Mouse (Mus musculus): ENCODE results near the gene Kcnh7. TPM values are rescaled to one million over a fixed set of nuclear protein-coding genes. Genes with fewer than 3 reads are reported as not detected.

Gene Kcnh7
- polyA plus RNA-seq, 1 experiment from 2014 or later: 4.5 TPM

DNA sequence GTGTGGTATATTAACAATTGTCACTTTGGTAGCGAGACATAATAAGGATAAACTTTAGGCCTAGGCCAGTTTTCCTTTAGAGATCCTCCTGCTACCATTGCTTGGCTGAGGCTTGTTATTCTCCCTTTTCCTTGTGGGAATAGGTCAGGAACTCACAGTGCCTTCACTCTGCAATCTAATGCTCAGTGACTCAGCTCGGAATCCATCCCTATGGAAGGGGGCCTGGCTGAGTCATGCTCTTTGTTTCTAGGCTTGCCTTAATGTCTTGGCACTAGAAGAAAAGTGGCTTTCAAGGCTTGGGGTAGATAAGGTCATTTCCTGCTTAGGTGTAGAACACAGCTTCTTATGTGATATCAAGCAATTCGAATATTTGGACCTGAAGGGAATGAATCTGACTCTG lies 255.6 kb downstream of the Kcnh7 start:
- ATAC-seq (ENCODE audit: insufficient number of reproducible peaks, low FRiP score): no peak

GRCm38 (mm10) chr2:62928065-62928464 lies 256.0 kb downstream of the Kcnh7 start:
- no peaks in the 10 kb centered on the region for H3K4me1 ChIP-seq (replicated peaks)
- ATAC-seq (ENCODE audit: insufficient number of reproducible peaks, low FRiP score): no peak
- no peaks in the 10 kb centered on the region for H3K27me3 ChIP-seq (replicated peaks)
- 69% methylated on average over 3 of the region's 3 CpGs for WGBS
- no peak overlapping the region for H3K4me2 ChIP-seq
- no peak overlapping the region for H3K27ac ChIP-seq (ENCODE audit: poor library complexity, severe bottlenecking)
- no peaks in the 10 kb centered on the region for H3K9me3 ChIP-seq (replicated peaks)
- no peak overlapping the region for H3K4me3 ChIP-seq
- H3K9ac ChIP-seq: no peak overlapping the region
- H3K36me3 ChIP-seq: no peaks in the 10 kb centered on the region

More for the DNA sequence above, 255.6 kb downstream of the Kcnh7 start:
- Histone ChIP-seq H3K4me1 (replicated peaks) (no peaks in the 10 kb centered on the region), H3K9me3 (replicated peaks) (no peaks in the 10 kb centered on the region), H3K4me2 (no peak overlapping the region), H3K27ac (ENCODE audit: poor library complexity, severe bottlenecking) (no peak overlapping the region), H3K4me3 (no peak overlapping the region), H3K36me3 (no peaks in the 10 kb centered on the region), H3K9ac (no peak overlapping the region), H3K27me3 (replicated peaks) (no peaks in the 10 kb centered on the region)
- WGBS: 60% methylated on average over 3 of the region's 3 CpGs

GRCm38 (mm10) chr2:62923803-62924202 lies 260.3 kb downstream of the Kcnh7 start:
- Histone ChIP-seq H3K9ac (no peak overlapping the region), H3K27me3 (replicated peaks) (no peaks in the 10 kb centered on the region), H3K4me3 (no peak overlapping the region), H3K4me1 (replicated peaks) (no peaks in the 10 kb centered on the region), H3K27ac (ENCODE audit: poor library complexity, severe bottlenecking) (no peak overlapping the region), H3K36me3 (no peaks in the 10 kb centered on the region), H3K9me3 (replicated peaks) (no peaks in the 10 kb centered on the region), H3K4me2 (no peak overlapping the region)
- 80% methylated on average over 4 of the region's 4 CpGs for WGBS
- ATAC-seq (ENCODE audit: insufficient number of reproducible peaks, low FRiP score): no peak

DNA sequence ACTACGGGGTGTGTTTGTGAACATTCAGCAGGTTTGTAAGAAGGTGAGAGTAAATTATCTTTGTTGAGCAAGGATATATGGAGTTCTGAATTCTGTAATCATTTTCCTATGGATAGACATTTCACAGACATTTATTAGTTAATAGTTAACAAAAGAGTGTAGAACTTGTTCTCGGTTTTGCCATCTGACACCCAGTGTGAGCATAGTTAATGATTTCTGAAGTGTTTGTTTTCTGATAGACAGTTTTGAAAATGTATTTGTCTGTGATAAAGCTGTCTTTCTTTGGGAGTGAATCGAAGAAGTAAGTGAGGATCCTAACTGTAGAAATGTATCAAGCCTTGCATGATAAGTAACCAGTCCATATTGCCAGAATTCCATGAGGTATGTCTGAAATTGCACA lies 276.4 kb downstream of the Kcnh7 start:
- 69% methylated on average over 3 of the region's 3 CpGs for WGBS
- Histone ChIP-seq H3K4me1 (replicated peaks) (no peaks in the 10 kb centered on the region), H3K4me3 (no peak overlapping the region), H3K27ac (ENCODE audit: poor library complexity, severe bottlenecking) (no peak overlapping the region), H3K4me2 (no peak overlapping the region), H3K9ac (no peak overlapping the region), H3K9me3 (replicated peaks) (no peaks in the 10 kb centered on the region), H3K36me3 (no peaks in the 10 kb centered on the region), H3K27me3 (replicated peaks) (no peaks in the 10 kb centered on the region)
- no peak for ATAC-seq (ENCODE audit: insufficient number of reproducible peaks, low FRiP score)

DNA sequence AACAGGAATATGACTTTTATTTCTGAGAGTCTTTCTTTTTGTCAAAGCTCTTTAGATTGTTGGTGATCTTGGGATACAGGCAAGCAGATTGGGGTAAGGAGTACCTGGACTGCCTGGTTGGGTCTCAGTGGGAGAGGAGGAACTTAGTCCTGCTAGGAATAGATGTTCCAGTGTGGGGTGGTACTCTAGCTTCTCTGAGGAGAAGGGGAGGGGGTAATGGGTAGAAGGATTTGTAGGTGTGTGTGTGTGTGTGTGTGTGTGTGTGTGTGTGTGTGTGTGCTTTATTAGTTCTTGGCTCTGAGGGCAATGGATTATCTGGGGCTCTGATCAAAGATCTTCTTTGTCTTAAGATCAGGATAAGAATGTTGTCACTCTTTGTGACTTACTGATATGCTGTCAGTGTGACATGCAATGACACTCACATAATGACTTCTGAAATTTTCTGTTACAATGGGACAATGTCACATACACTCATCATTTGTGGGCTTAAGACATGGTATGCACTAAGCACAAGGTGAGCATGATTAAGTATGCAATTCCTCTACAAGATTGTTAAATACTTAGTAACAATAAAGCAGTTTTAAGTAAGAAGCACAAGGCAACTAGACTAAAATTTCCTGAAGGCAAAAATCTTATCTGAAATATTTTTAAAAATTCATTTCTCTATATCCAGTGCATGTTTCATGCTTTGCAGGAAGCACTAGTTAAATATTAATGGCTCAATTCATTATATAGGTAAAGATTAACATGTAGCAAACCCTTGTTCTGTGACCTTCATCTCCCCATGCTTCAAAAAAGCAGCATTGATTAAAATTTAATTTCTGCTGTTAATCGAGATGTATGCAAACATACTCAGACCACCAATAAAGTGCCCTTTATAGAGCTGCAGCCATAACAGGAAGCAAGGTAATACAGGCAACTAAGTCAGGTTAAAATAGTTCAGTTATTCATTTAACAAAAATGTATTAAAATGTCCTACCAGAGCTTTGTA lies 281.4 kb downstream of the Kcnh7 start:
- Histone ChIP-seq H3K4me2 (no peak overlapping the region), H3K4me3 (no peak overlapping the region), H3K9me3 (replicated peaks) (no peaks in the 10 kb centered on the region), H3K36me3 (no peaks in the 10 kb centered on the region), H3K27ac (ENCODE audit: poor library complexity, severe bottlenecking) (no peak overlapping the region), H3K9ac (no peak overlapping the region), H3K4me1 (replicated peaks) (no peaks in the 10 kb centered on the region), H3K27me3 (replicated peaks) (no peaks in the 10 kb centered on the region)
- no peak for ATAC-seq (ENCODE audit: insufficient number of reproducible peaks, low FRiP score)
- 75% methylated on average over 1 of the region's 1 CpGs for WGBS

DNA sequence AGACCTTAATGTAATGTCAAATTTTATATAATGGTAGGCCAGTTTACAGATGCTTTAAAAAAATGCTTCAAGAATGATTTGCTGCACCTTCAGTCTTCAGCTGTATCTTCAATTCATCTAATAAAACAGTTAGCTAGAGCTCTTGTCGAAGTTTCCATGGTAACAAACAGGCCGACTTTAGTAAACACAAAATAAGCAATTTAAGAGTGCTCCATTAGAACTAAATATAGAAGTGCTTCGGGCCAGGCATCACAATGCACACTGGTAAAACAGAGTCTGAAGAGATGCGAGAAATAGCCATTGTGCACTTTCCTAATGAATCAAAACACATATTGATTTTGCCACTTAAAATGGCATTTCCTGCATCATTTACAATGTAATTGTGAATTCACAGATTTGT lies 305.3 kb downstream of the Kcnh7 start:
- Histone ChIP-seq H3K4me1 (replicated peaks) (no peaks in the 10 kb centered on the region), H3K4me3 (no peak overlapping the region), H3K4me2 (no peak overlapping the region), H3K9me3 (replicated peaks) (no peaks in the 10 kb centered on the region), H3K27me3 (replicated peaks) (no peaks in the 10 kb centered on the region), H3K36me3 (no peaks in the 10 kb centered on the region), H3K9ac (no peak overlapping the region), H3K27ac (ENCODE audit: poor library complexity, severe bottlenecking) (no peak overlapping the region)
- WGBS: 70% methylated on average over 4 of the region's 4 CpGs
- ATAC-seq (ENCODE audit: insufficient number of reproducible peaks, low FRiP score): no peak

- Histone ChIP-seq H3K4me2 (no peak overlapping the region), H3K27me3 (replicated peaks) (no peaks in the 10 kb centered on the region), H3K4me1 (replicated peaks) (0 out of 2 replicates have a peak, but pooled peaks cover 4% of the 10 kb centered on the region), H3K27ac (ENCODE audit: poor library complexity, severe bottlenecking) (no peak overlapping the region), H3K9ac (no peak overlapping the region), H3K9me3 (replicated peaks) (0 out of 2 replicates have a peak, but pooled peaks cover 2% of the 10 kb centered on the region), H3K36me3 (no peaks in the 10 kb centered on the region), H3K4me3 (no peak overlapping the region)
- 91% methylated on average over 3 of the region's 3 CpGs for WGBS
- no peak for ATAC-seq (ENCODE audit: insufficient number of reproducible peaks, low FRiP score)
Measured at GRCm38 (mm10) chr2:62855391-62855790, 328.7 kb downstream of the Kcnh7 start.

- H3K4me1 ChIP-seq (replicated peaks): peaks cover 8% of the 10 kb centered on the region
- H3K9ac ChIP-seq: no peak overlapping the region
- no peak overlapping the region for H3K4me3 ChIP-seq
- 31% methylated on average over 1 of the region's 1 CpGs for WGBS
- H3K36me3 ChIP-seq: no peaks in the 10 kb centered on the region
- H3K9me3 ChIP-seq (replicated peaks): no peaks in the 10 kb centered on the region
- no peak overlapping the region for H3K27ac ChIP-seq (ENCODE audit: poor library complexity, severe bottlenecking)
- H3K27me3 ChIP-seq (replicated peaks): no peaks in the 10 kb centered on the region
- H3K4me2 ChIP-seq: no peak overlapping the region; the same call in 1 of the 2 replicates
- no peak for ATAC-seq (ENCODE audit: insufficient number of reproducible peaks, low FRiP score)
Measured at GRCm38 (mm10) chr2:62842630-62843029, 341.5 kb downstream of the Kcnh7 start.

- H3K27ac ChIP-seq (ENCODE audit: poor library complexity, severe bottlenecking): no peak overlapping the region
- H3K36me3 ChIP-seq: no peaks in the 10 kb centered on the region
- H3K9ac ChIP-seq: no peak overlapping the region
- no peak overlapping the region for H3K4me2 ChIP-seq
- no peaks in the 10 kb centered on the region for H3K4me1 ChIP-seq (replicated peaks)
- no peaks in the 10 kb centered on the region for H3K9me3 ChIP-seq (replicated peaks)
- no peaks in the 10 kb centered on the region for H3K27me3 ChIP-seq (replicated peaks)
- H3K4me3 ChIP-seq: no peak overlapping the region
- WGBS: 68% methylated on average over 1 of the region's 1 CpGs
- no peak for ATAC-seq (ENCODE audit: insufficient number of reproducible peaks, low FRiP score)
Measured at GRCm38 (mm10) chr2:62834261-62834660, 349.8 kb downstream of the Kcnh7 start.

DNA sequence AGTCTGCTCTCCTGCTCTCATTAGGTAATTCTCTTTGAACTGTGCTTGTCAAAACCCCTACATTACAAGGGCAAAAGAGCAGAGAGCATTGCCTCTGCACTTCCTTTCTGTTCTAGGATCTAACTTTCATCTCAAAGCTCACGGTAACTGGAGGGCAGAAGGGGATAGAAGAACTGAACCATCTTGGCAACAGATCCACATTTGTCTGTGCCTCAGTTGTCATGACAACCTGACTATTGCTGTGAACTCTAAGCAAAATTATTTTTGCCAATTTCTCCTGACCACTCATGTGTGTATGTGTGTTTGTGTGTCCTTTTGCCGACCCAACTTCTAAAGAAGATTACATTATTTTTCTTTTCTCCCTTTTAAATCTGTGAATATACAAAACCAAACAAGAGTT lies 364.9 kb downstream of the Kcnh7 start:
- no peaks in the 10 kb centered on the region for H3K4me1 ChIP-seq (replicated peaks)
- H3K4me3 ChIP-seq: no peak overlapping the region
- H3K9ac ChIP-seq: no peak overlapping the region
- 84% methylated on average over 2 of the region's 2 CpGs for WGBS
- no peaks in the 10 kb centered on the region for H3K36me3 ChIP-seq
- H3K9me3 ChIP-seq (replicated peaks): no peaks in the 10 kb centered on the region
- no peaks in the 10 kb centered on the region for H3K27me3 ChIP-seq (replicated peaks)
- no peak for ATAC-seq (ENCODE audit: insufficient number of reproducible peaks, low FRiP score)
- no peak overlapping the region for H3K27ac ChIP-seq (ENCODE audit: poor library complexity, severe bottlenecking)
- H3K4me2 ChIP-seq: no peak overlapping the region

GRCm38 (mm10) chr2:62816016-62816415 lies 368.1 kb downstream of the Kcnh7 start:
- 89% methylated on average over 3 of the region's 3 CpGs for WGBS
- Histone ChIP-seq H3K36me3 (no peaks in the 10 kb centered on the region), H3K9me3 (replicated peaks) (no peaks in the 10 kb centered on the region), H3K4me2 (no peak overlapping the region), H3K4me1 (replicated peaks) (no peaks in the 10 kb centered on the region), H3K9ac (no peak overlapping the region), H3K27ac (ENCODE audit: poor library complexity, severe bottlenecking) (no peak overlapping the region), H3K27me3 (replicated peaks) (no peaks in the 10 kb centered on the region), H3K4me3 (no peak overlapping the region)
- no peak for ATAC-seq (ENCODE audit: insufficient number of reproducible peaks, low FRiP score)

Measured in heart, embryonic 12.5 days (tissue).